Mouse (Mus musculus) gonadal fat pad, adult 2 months (tissue): Measurements from ENCODE around the gene Tsga10. TPM values are rescaled to one million over a fixed set of nuclear protein-coding genes. Genes with fewer than 3 reads are reported as not detected.
"Not testable (repeated sequence)": the region's sequence is repeated elsewhere in the genome, so short reads cannot be mapped to it uniquely, and the experiment has no call there.

ENCODE experiments used
- DNase-seq: peaks from one replicate; pipeline ENCODE4 v3.0.0-alpha.2; 2012; ENCODE audit warnings: low read depth
- polyA plus RNA-seq: library from polyadenylated mRNA; depleted of rRNA; stranded (reverse); fragments of >200 nt; gene quantifications from 2 replicates; pipeline ENCODE4 v1.2.3, GENCODE M21; 2012; rRNA removed

Gene Tsga10
- polyA plus RNA-seq, 1 experiment = 0.99 TPM

GRCm38 (mm10) chr1:37719761-37720640 is 146.2 kb downstream of the Tsga10 start, which contains the start of gene 2010300C02Rik:
Gene 2010300C02Rik, minus strand, starts transcription at chr1:37720085.
- no peak for DNase-seq

- DNase-seq = no peak
Observed at GRCm38 (mm10) chr1:37719030-37719723, 147.1 kb downstream of the Tsga10 start.

GRCm38 (mm10) chr1:37718516-37718915 is 147.7 kb downstream of the Tsga10 start:
- DNase-seq = no peak

GRCm38 (mm10) chr1:37717415-37718195 is 148.6 kb downstream of the Tsga10 start:
- DNase-seq = no peak

GRCm38 (mm10) chr1:37712357-37712737 is 153.9 kb downstream of the Tsga10 start:
- DNase-seq = not testable (repeated sequence)

- DNase-seq = no peak
Observed at GRCm38 (mm10) chr1:37711596-37712356, 154.5 kb downstream of the Tsga10 start.

GRCm38 (mm10) chr1:37711082-37711481 is 155.1 kb downstream of the Tsga10 start:
- DNase-seq = no peak

- DNase-seq = no peak
Observed at GRCm38 (mm10) chr1:37709736-37710135, 156.5 kb downstream of the Tsga10 start.

GRCm38 (mm10) chr1:37708270-37708955 is 157.8 kb downstream of the Tsga10 start:
- no peak for DNase-seq

Other genes with a start within 250 kb of the Tsga10 start
- 26.2 and 34.8 TPM in 2 replicates for gene 2010300C02Rik, start 146.3 kb downstream of the Tsga10 start, polyA plus RNA-seq
- 3.5 and 3.6 TPM in 2 replicates for gene Lipt1, start 5.3 kb upstream of the Tsga10 start, polyA plus RNA-seq
- 6.9 and 7.8 TPM in 2 replicates for gene Mitd1, start 24.0 kb upstream of the Tsga10 start, polyA plus RNA-seq
- gene Mrpl30, start 24.0 kb upstream of the Tsga10 start, polyA plus RNA-seq = 63.1 and 94.7 TPM in 2 replicates
- 0.05 and 0.19 TPM in 2 replicates for gene Lyg2, start 50.1 kb upstream of the Tsga10 start, polyA plus RNA-seq
- 0.32 TPM in 1 of 2 replicates, not detected in the other for gene Lyg1, start 91.3 kb upstream of the Tsga10 start, polyA plus RNA-seq
- 9.8 and 12.3 TPM in 2 replicates for gene Txndc9, start 131.5 kb upstream of the Tsga10 start, polyA plus RNA-seq
- 8.1 and 12.3 TPM in 2 replicates for gene Eif5b, start 131.6 kb upstream of the Tsga10 start, polyA plus RNA-seq